Mouse (Mus musculus): Measurements from ENCODE around the gene Scgb2b27. TPM values are rescaled to one million over a fixed set of nuclear protein-coding genes. Genes with fewer than 3 reads are reported as not detected.

Scgb2b27 gene
- polyA plus RNA-seq, 1 experiment from 2014 or later, result not detected

Other genes starting within 250 kb of the Scgb2b27 start
- gene Scgb2b26, start 68.9 kb downstream of the Scgb2b27 start, polyA plus RNA-seq (2014; fragmentation: Nextera tagmentation; extraction: Ambion mirVana), result not detected in 2 replicates
- not detected in 2 replicates for gene Scgb1b27, start 7.5 kb upstream of the Scgb2b27 start, polyA plus RNA-seq (2014; fragmentation: Nextera tagmentation; extraction: Ambion mirVana)
- not detected in 2 replicates for gene Scgb1b30, start 81.5 kb upstream of the Scgb2b27 start, polyA plus RNA-seq (2014; fragmentation: Nextera tagmentation; extraction: Ambion mirVana)
- 2.7 and 2.9 TPM in 2 replicates for gene Wtip, start 119.3 kb upstream of the Scgb2b27 start, polyA plus RNA-seq (2014; fragmentation: Nextera tagmentation; extraction: Ambion mirVana)
- 273 and 283 TPM in 2 replicates for gene Uba2, start 155.7 kb upstream of the Scgb2b27 start, polyA plus RNA-seq (2014; fragmentation: Nextera tagmentation; extraction: Ambion mirVana)
- 63.0 and 68.3 TPM in 2 replicates for gene Pdcd2l, start 182.7 kb upstream of the Scgb2b27 start, polyA plus RNA-seq (2014; fragmentation: Nextera tagmentation; extraction: Ambion mirVana)
- gene Gpi1, start 216.4 kb upstream of the Scgb2b27 start, polyA plus RNA-seq (2014; fragmentation: Nextera tagmentation; extraction: Ambion mirVana), result 277 and 282 TPM in 2 replicates
- 0.44 TPM in 1 of 2 replicates, not detected in the other for gene Gm6096, start 237.1 kb upstream of the Scgb2b27 start, polyA plus RNA-seq (2014; fragmentation: Nextera tagmentation; extraction: Ambion mirVana)

Data from midbrain, embryonic 11.5 days (tissue).